Mouse (Mus musculus) frontal cortex, postnatal 10 days (tissue): ENCODE measurements around the gene Tlnrd1.

ENCODE experiments used
- DNase-seq, 2 experiments: peaks; one replicate each; pipeline ENCODE4 v3.0.0; 2022; ENCODE audit warnings: low spot score in 2 of 2, mixed read lengths in 1 of 2

Tlnrd1 gene

GRCm38 (mm10) chr7:83844807-83845206 is 39.3 kb downstream of the Tlnrd1 start:
- DNase-seq: no peak

DNA sequence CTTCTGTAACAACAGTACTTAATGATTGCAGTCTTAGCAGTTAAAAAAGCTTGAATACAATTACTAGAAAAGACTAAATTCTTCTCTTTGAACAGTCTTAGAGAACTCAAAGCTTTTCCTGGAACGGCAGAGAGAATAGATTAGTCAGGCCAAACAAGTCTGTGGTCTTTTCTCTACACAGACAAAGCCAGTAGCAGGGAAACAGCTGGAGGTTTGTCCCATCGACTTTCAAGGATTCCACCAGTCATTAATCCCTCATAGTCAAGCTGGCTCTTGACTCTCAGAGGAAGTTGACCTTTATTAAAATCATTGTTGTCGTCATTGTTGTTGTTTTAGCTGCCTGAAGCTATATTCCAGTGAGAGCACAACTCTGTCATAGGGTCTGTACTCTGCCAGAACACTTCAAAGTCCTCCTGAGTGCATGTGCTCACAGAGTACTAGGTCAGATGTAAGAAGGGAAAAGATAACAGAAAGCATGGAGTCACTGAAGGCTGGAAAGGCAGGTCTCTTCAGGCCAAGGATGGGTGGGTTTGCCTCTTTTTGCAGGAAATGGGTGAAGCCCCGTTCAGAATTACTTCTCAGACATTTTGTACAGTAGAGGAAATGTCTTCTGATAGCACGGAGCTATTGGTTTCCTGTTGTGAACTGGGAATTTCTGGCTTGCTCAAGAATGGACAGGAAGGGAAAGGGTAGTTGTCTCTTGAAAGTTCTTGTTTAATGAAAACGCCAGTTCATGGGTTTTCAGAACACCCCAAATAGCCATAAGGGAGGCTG is 41.4 kb downstream of the Tlnrd1 start:
- DNase-seq: no peak

- DNase-seq: no peak
Observed at GRCm38 (mm10) chr7:83840076-83840475, 44.0 kb downstream of the Tlnrd1 start.

DNA sequence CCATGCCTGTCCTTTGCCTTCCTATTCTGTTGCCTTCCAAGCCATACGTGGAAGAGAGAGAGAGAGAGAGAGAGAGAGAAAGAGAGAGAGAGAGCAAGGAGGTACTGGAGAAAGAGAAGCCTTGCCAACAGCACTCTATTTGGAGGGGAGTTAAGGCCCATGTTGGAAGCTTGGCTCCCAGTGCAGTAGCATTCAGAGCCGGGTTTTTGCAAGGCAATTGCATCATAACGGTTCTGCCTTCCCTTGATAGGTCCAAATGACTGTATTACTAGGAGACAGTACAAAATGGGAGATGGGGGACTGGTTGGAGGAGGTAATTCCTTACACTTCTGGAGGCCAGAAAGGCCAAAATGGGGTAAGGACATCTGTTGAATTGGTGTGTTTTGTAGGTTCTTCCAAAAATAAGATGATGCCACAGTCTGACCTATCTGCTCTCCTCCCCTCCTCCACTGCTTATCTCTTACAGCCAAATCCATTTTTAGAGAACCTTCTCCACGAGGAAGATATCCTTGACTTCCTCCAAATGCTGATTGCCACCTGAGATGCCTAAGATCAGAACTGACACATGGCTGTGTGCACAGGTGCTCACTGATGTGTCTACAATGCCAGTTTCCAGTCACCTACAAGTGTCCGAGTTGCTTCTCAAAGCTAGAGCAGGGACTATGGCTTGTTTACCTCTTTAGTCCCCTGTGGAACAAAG is 45.4 kb downstream of the Tlnrd1 start:
- no peak for DNase-seq
